Mouse (Mus musculus): ENCODE results near the gene Gm20509. TPM values are rescaled to one million over a fixed set of nuclear protein-coding genes. Genes with fewer than 3 reads are reported as not detected.

Gm20509 gene
- polyA plus RNA-seq, 2 experiments, result not detected

- WGBS (ENCODE audit: insufficient replicate concordance), result 60% methylated on average over 2 of the region's 2 CpGs
- Histone ChIP-seq H3K9me3 (ENCODE audit: control insufficient read depth, low read length) (no peaks in the 10 kb centered on the region), H3K27me3 (ENCODE audit: control insufficient read depth, insufficient read depth, low read length) (peaks cover 4% of the 10 kb centered on the region), H3K4me3 (ENCODE audit: insufficient read depth in 1 of 2, low read depth in 2 of 2, low read length in 2 of 2) (no peak overlapping the region), H3K36me3 (replicated peaks; ENCODE audit: control insufficient read depth, insufficient read depth, low read depth) (no peaks in the 10 kb centered on the region), H3K27ac (no peak overlapping the region), H3K4me1 (replicated peaks; ENCODE audit: control insufficient read depth in 2 of 2, insufficient read depth in 2 of 2, low read length in 1 of 2) (no peaks in the 10 kb centered on the region), H3K9ac (replicated peaks) (no peak overlapping the region), H3K4me2 (ENCODE audit: low read depth) (no peak overlapping the region)
- no peak for TF ChIP-seq CTCF (IDR thresholded peaks at IDR 0.05; ENCODE audit: low read depth)
- no peak for TF ChIP-seq EP300 (IDR thresholded peaks at IDR 0.05; ENCODE audit: low read depth)
- ATAC-seq (ENCODE audit: insufficient read depth) (no peak), DNase-seq (ENCODE audit: low read depth in 3 of 3, low spot score in 3 of 3) (no peak)
Measured at GRCm38 (mm10) chr9:73097898-73098297, 4.4 kb upstream of the Gm20509 start.

- Histone ChIP-seq H3K4me3 (ENCODE audit: insufficient read depth in 1 of 2, low read depth in 2 of 2, low read length in 2 of 2) (no peak within 1 kb of the TSS), H3K27me3 (ENCODE audit: control insufficient read depth, insufficient read depth, low read length) (peaks cover 16% of the 10 kb centered on the region), H3K4me2 (ENCODE audit: low read depth) (no peak within 1 kb of the TSS), H3K4me1 (replicated peaks; ENCODE audit: control insufficient read depth in 2 of 2, insufficient read depth in 2 of 2, low read length in 1 of 2) (no peaks in the 10 kb centered on the region), H3K9ac (replicated peaks) (no peak within 1 kb of the TSS), H3K27ac (no peak within 1 kb of the TSS), H3K9me3 (ENCODE audit: control insufficient read depth, low read length) (no peaks in the 10 kb centered on the region), H3K36me3 (replicated peaks; ENCODE audit: control insufficient read depth, insufficient read depth, low read depth) (no peaks in the 10 kb centered on the region)
- ATAC-seq (ENCODE audit: insufficient read depth), result no peak
- TF ChIP-seq EP300 (IDR thresholded peaks at IDR 0.05; ENCODE audit: low read depth) (no peak), CTCF (IDR thresholded peaks at IDR 0.05; ENCODE audit: low read depth) (no peak)
- WGBS (ENCODE audit: insufficient replicate concordance), result 81% methylated on average over 5 of the region's 5 CpGs
- no peak for DNase-seq (ENCODE audit: low read depth in 3 of 3, low spot score in 3 of 3)
Measured at GRCm38 (mm10) chr9:73101536-73101935, 734 bp upstream of the Gm20509 start, which contains the start of gene Khdc3. Gene Khdc3, plus strand, starts transcription at chr9:73101836.

GRCm38 (mm10) chr9:73103159-73103879 is 1.0 kb downstream of the Gm20509 start:
- ATAC-seq (ENCODE audit: insufficient read depth) (no peak), DNase-seq (ENCODE audit: low read depth in 3 of 3, low spot score in 3 of 3) (no peak)
- H3K36me3 ChIP-seq (replicated peaks; ENCODE audit: control insufficient read depth, insufficient read depth, low read depth), result no peaks in the 10 kb centered on the region
- no peaks in the 10 kb centered on the region for H3K9me3 ChIP-seq (ENCODE audit: control insufficient read depth, low read length)
- H3K9ac ChIP-seq (replicated peaks), result no peak overlapping the region
- no peak overlapping the region for H3K27ac ChIP-seq
- no peak for TF ChIP-seq EP300 (IDR thresholded peaks at IDR 0.05; ENCODE audit: low read depth)
- no peak for TF ChIP-seq CTCF (IDR thresholded peaks at IDR 0.05; ENCODE audit: low read depth)
- H3K27me3 ChIP-seq (ENCODE audit: control insufficient read depth, insufficient read depth, low read length), result peaks cover 16% of the 10 kb centered on the region
- H3K4me1 ChIP-seq (replicated peaks; ENCODE audit: control insufficient read depth in 2 of 2, insufficient read depth in 2 of 2, low read length in 1 of 2), result no peaks in the 10 kb centered on the region
- 5% methylated on average over 60 of the region's 60 CpGs for WGBS (ENCODE audit: insufficient replicate concordance)
- H3K4me3 ChIP-seq (ENCODE audit: insufficient read depth in 1 of 2, low read depth in 2 of 2, low read length in 2 of 2), result peak overlapping the region; percentile 8 to 36; a peak in 3 of 4 replicates
- peak overlapping the region; percentile 63 for H3K4me2 ChIP-seq (ENCODE audit: low read depth)

GRCm38 (mm10) chr9:73103880-73104198 is 1.6 kb downstream of the Gm20509 start:
- H3K36me3 ChIP-seq (replicated peaks; ENCODE audit: control insufficient read depth, insufficient read depth, low read depth), result no peaks in the 10 kb centered on the region
- WGBS (ENCODE audit: insufficient replicate concordance), result 38% methylated on average over 5 of the region's 5 CpGs
- H3K9me3 ChIP-seq (ENCODE audit: control insufficient read depth, low read length), result no peaks in the 10 kb centered on the region
- no peak overlapping the region for H3K27ac ChIP-seq
- peaks cover 16% of the 10 kb centered on the region for H3K27me3 ChIP-seq (ENCODE audit: control insufficient read depth, insufficient read depth, low read length)
- no peak overlapping the region for H3K9ac ChIP-seq (replicated peaks)
- peak overlapping the region; percentile 63 for H3K4me2 ChIP-seq (ENCODE audit: low read depth)
- TF ChIP-seq EP300 (IDR thresholded peaks at IDR 0.05; ENCODE audit: low read depth), result no peak
- H3K4me1 ChIP-seq (replicated peaks; ENCODE audit: control insufficient read depth in 2 of 2, insufficient read depth in 2 of 2, low read length in 1 of 2), result no peaks in the 10 kb centered on the region
- DNase-seq (ENCODE audit: low read depth in 3 of 3, low spot score in 3 of 3), result no peak
- peak overlapping the region in 1 of 2 experiments; percentile 36; a peak in 2 of 4 replicates for H3K4me3 ChIP-seq (ENCODE audit: insufficient read depth in 1 of 2, low read depth in 2 of 2, low read length in 2 of 2)
- ATAC-seq (ENCODE audit: insufficient read depth), result no peak

- TF ChIP-seq CTCF (IDR thresholded peaks at IDR 0.05; ENCODE audit: low read depth) (no peak), EP300 (IDR thresholded peaks at IDR 0.05; ENCODE audit: low read depth) (no peak)
- H3K4me1 ChIP-seq (replicated peaks; ENCODE audit: control insufficient read depth in 2 of 2, insufficient read depth in 2 of 2, low read length in 1 of 2), result no peaks in the 10 kb centered on the region
- H3K27me3 ChIP-seq (ENCODE audit: control insufficient read depth, insufficient read depth, low read length), result peaks cover 16% of the 10 kb centered on the region
- H3K9ac ChIP-seq (replicated peaks), result no peak overlapping the region
- DNase-seq (ENCODE audit: low read depth in 3 of 3, low spot score in 3 of 3) (no peak), ATAC-seq (ENCODE audit: insufficient read depth) (no peak)
- no peak overlapping the region for H3K27ac ChIP-seq
- H3K4me3 ChIP-seq (ENCODE audit: insufficient read depth in 1 of 2, low read depth in 2 of 2, low read length in 2 of 2), result no peak overlapping the region
- H3K4me2 ChIP-seq (ENCODE audit: low read depth), result no peak overlapping the region
- no peaks in the 10 kb centered on the region for H3K36me3 ChIP-seq (replicated peaks; ENCODE audit: control insufficient read depth, insufficient read depth, low read depth)
- H3K9me3 ChIP-seq (ENCODE audit: control insufficient read depth, low read length), result no peaks in the 10 kb centered on the region
- 45% methylated on average over 1 of the region's 1 CpGs for WGBS (ENCODE audit: insufficient replicate concordance)
Measured at GRCm38 (mm10) chr9:73105141-73105540, 2.9 kb downstream of the Gm20509 start.
